Mouse (Mus musculus) gastrocnemius, adult 2 months (tissue): ENCODE data around the gene Cep112. TPM values are rescaled to one million over a fixed set of nuclear protein-coding genes. Genes with fewer than 3 reads are reported as not detected.
A peak's percentile ranks its signal among the peaks of the same experiment; 100 is the strongest.

ENCODE experiments used
- DNase-seq: peaks from one replicate; pipeline ENCODE4 v3.0.0; 2022
- H3K27ac ChIP-seq: fragments of 200-600 bp; 2 replicates; pipeline ENCODE4 v1.8.1; 2022; ENCODE audit warnings: mild to moderate bottlenecking
- H3K4me3 ChIP-seq: fragments of 200-600 bp; 2 replicates; pipeline ENCODE4 v1.8.1; 2022; ENCODE audit warnings: mild to moderate bottlenecking, moderate library complexity
- CTCF ChIP-seq: fragments of 200-600 bp; IDR thresholded peaks from 2 replicates; pipeline ENCODE4 v1.8.1; 2022; ENCODE audit warnings: antibody characterized with exemption, mild to moderate bottlenecking, moderate library complexity
- intact Hi-C: fragments of 180-260 bp; cut with DNase I; formaldehyde crosslinking; loops from one replicate; pipeline ENCODE4 v1.15.1; 2025
- total RNA-seq, 2 experiments: library from RNA; stranded (reverse); gene quantifications; 2 replicates each; pipeline ENCODE4 v1.2.3; 2021

The Cep112 gene
- total RNA-seq, 2 experiments from 2014 or later, result 2.5 to 3.3 TPM

- TF ChIP-seq CTCF, result peak; percentile 54
- intact Hi-C loops, result loop anchor here (5.0 to 10.0 kb wide), 2 partner anchors 406 to 554 kb away; no protein-coding TSS in a partner anchor
- no peak overlapping the region for H3K4me3 ChIP-seq
- DNase-seq, result no peak
- H3K27ac ChIP-seq, result no peak overlapping the region
These were observed 6.5 kb upstream of the Cep112 start for GRCm38 (mm10) chr11:108418540-108418939.

- DNase-seq, result no peak
- TF ChIP-seq CTCF, result no peak
- H3K4me3 ChIP-seq, result no peak overlapping the region
- intact Hi-C loops, result loop anchor here (5.0 to 10.0 kb wide), 2 partner anchors 407 to 554 kb away; no protein-coding TSS in a partner anchor
- H3K27ac ChIP-seq, result no peak overlapping the region
These were observed 5.8 kb upstream of the Cep112 start for GRCm38 (mm10) chr11:108419242-108419641.

- Histone ChIP-seq H3K27ac (no peak overlapping the region), H3K4me3 (no peak overlapping the region)
- no peak for TF ChIP-seq CTCF
- no peak for DNase-seq
- intact Hi-C loops, result no loop called here
These were observed 4.2 kb upstream of the Cep112 start for GRCm38 (mm10) chr11:108420751-108421150.

- TF ChIP-seq CTCF, result no peak
- Histone ChIP-seq H3K27ac (no peak overlapping the region), H3K4me3 (no peak overlapping the region)
- intact Hi-C loops, result no loop called here
- no peak for DNase-seq
These were observed 1.8 kb upstream of the Cep112 start for GRCm38 (mm10) chr11:108423221-108423620.

- H3K27ac ChIP-seq, result 0 out of 2 replicates have a peak overlapping the region, but pooled peaks have one; percentile 54
- H3K4me3 ChIP-seq, result peak overlapping the region; percentile 80
- intact Hi-C loops, result no loop called here
- DNase-seq, result no peak
- TF ChIP-seq CTCF, result no peak
These were observed 881 bp upstream of the Cep112 start for GRCm38 (mm10) chr11:108424111-108424510.

GRCm38 (mm10) chr11:108425592-108425921 is 565 bp downstream of the Cep112 start:
- DNase-seq, result no peak

GRCm38 (mm10) chr11:108426086-108426485 is 1.1 kb downstream of the Cep112 start:
- no peak for DNase-seq
- intact Hi-C loops, result no loop called here
- H3K4me3 ChIP-seq, result peak overlapping the region; percentile 80; the same call in 1 of the 2 replicates
- H3K27ac ChIP-seq, result no peak overlapping the region
- no peak for TF ChIP-seq CTCF

More at GRCm38 (mm10) chr11:108425592-108425921, 565 bp downstream of the Cep112 start:
- H3K27ac ChIP-seq, result peak overlapping the region; percentile 73
- intact Hi-C loops, result no loop called here
- H3K4me3 ChIP-seq, result peak overlapping the region; percentile 80
- no peak for TF ChIP-seq CTCF

GRCm38 (mm10) chr11:108427191-108427590 is 2.2 kb downstream of the Cep112 start:
- no peak for TF ChIP-seq CTCF
- DNase-seq, result peak; percentile 25
- Histone ChIP-seq H3K27ac (no peak overlapping the region), H3K4me3 (no peak overlapping the region)
- intact Hi-C loops, result no loop called here

GRCm38 (mm10) chr11:108429076-108429475 is 4.1 kb downstream of the Cep112 start:
- DNase-seq, result no peak
- no peak for TF ChIP-seq CTCF
- intact Hi-C loops, result no loop called here
- Histone ChIP-seq H3K27ac (no peak overlapping the region), H3K4me3 (no peak overlapping the region)

GRCm38 (mm10) chr11:108443893-108444563 is 19.0 kb downstream of the Cep112 start:
- DNase-seq, result no peak
- no peak for TF ChIP-seq CTCF
- Histone ChIP-seq H3K27ac (no peak overlapping the region), H3K4me3 (no peak overlapping the region)
- intact Hi-C loops, result no loop called here

- Histone ChIP-seq H3K4me3 (no peak overlapping the region), H3K27ac (no peak overlapping the region)
- TF ChIP-seq CTCF, result peak; percentile 66
- DNase-seq, result no peak
- intact Hi-C loops, result no loop called here
These were observed 22.2 kb downstream of the Cep112 start for GRCm38 (mm10) chr11:108447148-108447547.

GRCm38 (mm10) chr11:108449811-108450210 is 24.8 kb downstream of the Cep112 start:
- DNase-seq, result peak; percentile 76
- H3K4me3 ChIP-seq, result no peak overlapping the region
- intact Hi-C loops, result loop anchor here (2.0 kb wide), 4 partner anchors 475 to 743 kb away; no protein-coding TSS in a partner anchor
- peak; percentile 98; the same call in 1 of the 2 replicates for TF ChIP-seq CTCF
- H3K27ac ChIP-seq, result no peak overlapping the region

GRCm38 (mm10) chr11:108459599-108459998 is 34.6 kb downstream of the Cep112 start:
- no peak for DNase-seq
- no peak for TF ChIP-seq CTCF
- H3K4me3 ChIP-seq, result no peak overlapping the region
- no peak overlapping the region for H3K27ac ChIP-seq
- intact Hi-C loops, result no loop called here

GRCm38 (mm10) chr11:108464138-108464537 is 39.1 kb downstream of the Cep112 start:
- TF ChIP-seq CTCF, result no peak
- Histone ChIP-seq H3K27ac (no peak overlapping the region), H3K4me3 (no peak overlapping the region)
- no peak for DNase-seq
- intact Hi-C loops, result no loop called here
